Mouse (Mus musculus) hindbrain, postnatal 0 days (tissue): ENCODE results near the gene Stil. TPM values are rescaled to one million over a fixed set of nuclear protein-coding genes. Genes with fewer than 3 reads are reported as not detected.

Source experiments
- ATAC-seq: fragments of 200-750 bp; cut with Nextera tagmentation; 2 replicates; pipeline ENCODE4 v1.8.0; 2017; ENCODE audit warnings: mild to moderate bottlenecking, moderate TSS enrichment, moderate library complexity
- DNase-seq: peaks from one replicate; pipeline ENCODE4 v3.0.0-alpha.2; 2015; ENCODE audit warnings: low spot score
- H3K27ac ChIP-seq: fragments of 300-500 bp; sonication (generic); 2 replicates; pipeline ENCODE4 v1.5.1; 2014; ENCODE audit warnings: mild to moderate bottlenecking
- H3K27me3 ChIP-seq: fragments of 300-500 bp; sonication (generic); 2 replicates; pipeline ENCODE4 v1.6.1; 2014; ENCODE audit warnings: low read length, mixed read lengths; ENCODE audit not compliant: insufficient read depth
- H3K36me3 ChIP-seq: fragments of 300-500 bp; sonication (generic); 2 replicates; pipeline ENCODE4 v1.6.1; 2014; ENCODE audit warnings: low read length, mixed read lengths; ENCODE audit not compliant: insufficient read depth
- H3K4me1 ChIP-seq: fragments of 300-500 bp; sonication (generic); 2 replicates; pipeline ENCODE4 v1.6.1; 2014; ENCODE audit warnings: antibody characterized with exemption, low read length, mixed read lengths; ENCODE audit not compliant: insufficient read depth
- H3K4me2 ChIP-seq: fragments of 300-500 bp; sonication (generic); 2 replicates; pipeline ENCODE4 v1.6.1; 2014; ENCODE audit warnings: low read depth, mild to moderate bottlenecking, low read length, moderate library complexity, mixed read lengths
- H3K4me3 ChIP-seq: fragments of 300-500 bp; sonication (generic); 2 replicates; pipeline ENCODE4 v1.5.1; 2014; ENCODE audit warnings: low read length
- H3K9ac ChIP-seq: fragments of 300-500 bp; sonication (generic); replicated peaks from 2 replicates; pipeline ENCODE4 v1.6.1; 2014; ENCODE audit warnings: mild to moderate bottlenecking, low read length, moderate library complexity, mixed read lengths
- H3K9me3 ChIP-seq: fragments of 300-500 bp; sonication (generic); 2 replicates; pipeline ENCODE4 v1.6.1; 2016; ENCODE audit warnings: low read length, mixed read lengths
- CTCF ChIP-seq: IDR thresholded peaks from 2 replicates; pipeline ENCODE4 v1.5.1; 2016; ENCODE audit warnings: antibody characterized with exemption, control low read depth, low read depth
- WGBS: fragments of 180-500 bp; shearing (Covaris S2); extraction: QIAGEN DNeasy Blood & Tissue Kit; methylation state at CpG from one replicate; pipeline ENCODE4 v1.1.7; 2014; 5-methylcytosine and 5-hydroxymethylcytosine counted together
- polyA plus RNA-seq: library from polyadenylated mRNA; unstranded; fragments of >200 nt; fragmentation: Nextera tagmentation; extraction: Ambion mirVana; gene quantifications from 2 replicates; pipeline ENCODE4 v1.2.1, GENCODE M21; 2015
- total RNA-seq: library from RNA; depleted of rRNA; stranded (reverse); fragments of >200 nt; gene quantifications from 2 replicates; pipeline ENCODE4 v1.2.3, GENCODE M21; 2014; rRNA removed

Gene Stil
- total and polyA plus RNA-seq, 2 experiments from 2014 or later: 2.3 to 2.8 TPM

GRCm38 (mm10) chr4:115086763-115087415, 86.9 kb downstream of the Stil start:
- Histone ChIP-seq H3K27ac (no peak overlapping the region), H3K4me1 (no peaks in the 10 kb centered on the region), H3K9me3 (no peaks in the 10 kb centered on the region), H3K27me3 (peaks cover 12% of the 10 kb centered on the region), H3K36me3 (no peaks in the 10 kb centered on the region), H3K4me3 (no peak overlapping the region), H3K9ac (no peak overlapping the region), H3K4me2 (no peak overlapping the region)
- DNase-seq (no peak), ATAC-seq (no peak)
- WGBS: 56% methylated on average over 3 of the region's 3 CpGs
- TF ChIP-seq CTCF: no peak

GRCm38 (mm10) chr4:115088611-115089338, 88.8 kb downstream of the Stil start, which contains the start of gene Pdzk1ip1:
TSS of gene Pdzk1ip1 (plus strand) at chr4:115088708.
- Histone ChIP-seq H3K27me3 (peaks cover 12% of the 10 kb centered on the region), H3K9me3 (no peaks in the 10 kb centered on the region), H3K36me3 (no peaks in the 10 kb centered on the region), H3K4me1 (no peaks in the 10 kb centered on the region), H3K9ac (no peak within 1 kb of the TSS), H3K4me2 (peak within 1 kb of the TSS; percentile 13; the same call in 1 of the 2 replicates), H3K27ac (no peak within 1 kb of the TSS), H3K4me3 (no peak within 1 kb of the TSS)
- 23% methylated on average over 11 of the region's 11 CpGs for WGBS
- ATAC-seq (no peak), DNase-seq (no peak)
- TF ChIP-seq CTCF: no peak

- H3K4me1 ChIP-seq: no peaks in the 10 kb centered on the region
- TF ChIP-seq CTCF: no peak
Observed at GRCm38 (mm10) chr4:115090592-115090991, 90.6 kb downstream of the Stil start.

GRCm38 (mm10) chr4:115091806-115092205, 91.8 kb downstream of the Stil start:
- Histone ChIP-seq H3K9ac (no peak overlapping the region), H3K4me2 (no peak overlapping the region), H3K27ac (no peak overlapping the region), H3K27me3 (peaks cover 21% of the 10 kb centered on the region), H3K36me3 (no peaks in the 10 kb centered on the region), H3K4me3 (no peak overlapping the region), H3K9me3 (no peaks in the 10 kb centered on the region), H3K4me1 (peaks cover 4% of the 10 kb centered on the region; the same call in 1 of the 2 replicates)
- DNase-seq (no peak), ATAC-seq (no peak)
- no peak for TF ChIP-seq CTCF
- WGBS: 83% methylated on average over 3 of the region's 3 CpGs

More at GRCm38 (mm10) chr4:115090592-115090991, 90.6 kb downstream of the Stil start:
- ATAC-seq (no peak), DNase-seq (no peak)
- Histone ChIP-seq H3K27me3 (peaks cover 21% of the 10 kb centered on the region), H3K27ac (no peak overlapping the region), H3K4me3 (no peak overlapping the region), H3K36me3 (no peaks in the 10 kb centered on the region), H3K4me2 (no peak overlapping the region), H3K9ac (no peak overlapping the region), H3K9me3 (no peaks in the 10 kb centered on the region)
- 67% methylated on average over 2 of the region's 2 CpGs for WGBS

Other genes with a start within 250 kb of the Stil start
- gene Gm12830, start 178.4 kb upstream of the Stil start, total RNA-seq: not detected in 2 replicates
- not detected in 2 replicates for gene Gm12830, start 178.4 kb upstream of the Stil start, polyA plus RNA-seq
- gene Foxd2, start 91.3 kb upstream of the Stil start, total RNA-seq: 0.90 and 1.8 TPM in 2 replicates
- gene Foxd2, start 91.3 kb upstream of the Stil start, polyA plus RNA-seq: 0.16 and 0.30 TPM in 2 replicates
- gene Foxe3, start 74.1 kb upstream of the Stil start, total RNA-seq: not detected in 2 replicates
- not detected in 2 replicates for gene Foxe3, start 74.1 kb upstream of the Stil start, polyA plus RNA-seq
- 68.0 and 70.3 TPM in 2 replicates for gene Cmpk1, start 12.9 kb upstream of the Stil start, total RNA-seq
- gene Cmpk1, start 12.9 kb upstream of the Stil start, polyA plus RNA-seq: 199 and 204 TPM in 2 replicates
- 18.1 and 19.4 TPM in 2 replicates for gene Tal1, start 56.3 kb downstream of the Stil start, total RNA-seq
- gene Tal1, start 56.3 kb downstream of the Stil start, polyA plus RNA-seq: 1.1 and 1.6 TPM in 2 replicates
- gene Pdzk1ip1, start 88.5 kb downstream of the Stil start, total RNA-seq: 0.58 and 5.2 TPM in 2 replicates
- 4.2 and 4.9 TPM in 2 replicates for gene Pdzk1ip1, start 88.5 kb downstream of the Stil start, polyA plus RNA-seq
- 20.7 and 25.9 TPM in 2 replicates for gene Cyp4x1, start 134.1 kb downstream of the Stil start, total RNA-seq
- 9.4 and 9.7 TPM in 2 replicates for gene Cyp4x1, start 134.1 kb downstream of the Stil start, polyA plus RNA-seq
- not detected in 2 replicates for gene Cyp4a29, start 241.9 kb downstream of the Stil start, total RNA-seq
- not detected in 2 replicates for gene Cyp4a29, start 241.9 kb downstream of the Stil start, polyA plus RNA-seq